Mouse (Mus musculus) heart, embryonic 14.5 days (tissue): Measurements from ENCODE around the gene Cmtm8. TPM values are rescaled to one million over a fixed set of nuclear protein-coding genes. Genes with fewer than 3 reads are reported as not detected.

Source experiments
- ATAC-seq: fragments of 200-750 bp; cut with Nextera tagmentation; 2 replicates; pipeline ENCODE4 v1.8.0; 2017; ENCODE audit warnings: low read depth, moderate TSS enrichment; ENCODE audit not compliant: insufficient number of reproducible peaks, insufficient read depth, low FRiP score
- H3K27ac ChIP-seq, 2 experiments: fragments of 200-500 bp in 1 of 2; fragments of 300-500 bp in 1 of 2; sonication (generic) in 1 of 2; replicated peaks in 1 of 2; 2 replicates each; pipeline ENCODE4 v1.5.1; 2012 to 2014; ENCODE audit warnings: low read depth in 2 of 2, low read length in 2 of 2, control low read depth in 1 of 2, mild to moderate bottlenecking in 1 of 2, mixed read lengths in 1 of 2; ENCODE audit not compliant: control insufficient read depth in 1 of 2, insufficient read depth in 1 of 2
- H3K27me3 ChIP-seq: fragments of 300-500 bp; sonication (generic); 2 replicates; pipeline ENCODE4 v1.6.1; 2014; ENCODE audit warnings: mild to moderate bottlenecking, low read length, control low read depth; ENCODE audit not compliant: control insufficient read depth, insufficient read depth
- H3K36me3 ChIP-seq: fragments of 300-500 bp; sonication (generic); 2 replicates; pipeline ENCODE4 v1.6.1; 2014; ENCODE audit warnings: mild to moderate bottlenecking, control low read depth, low read length, mixed read lengths; ENCODE audit not compliant: control insufficient read depth, insufficient read depth
- H3K4me1 ChIP-seq, 2 experiments: fragments of 200-500 bp in 1 of 2; fragments of 300-500 bp in 1 of 2; sonication (generic) in 1 of 2; 2 replicates each; pipeline ENCODE4 v1.6.1; 2012 to 2014; ENCODE audit warnings: low read length in 2 of 2, control low read depth in 1 of 2, mixed read lengths in 1 of 2; ENCODE audit not compliant: control insufficient read depth in 2 of 2, insufficient read depth in 2 of 2
- H3K4me2 ChIP-seq: fragments of 300-500 bp; sonication (generic); 2 replicates; pipeline ENCODE4 v1.6.1; 2014; ENCODE audit warnings: mild to moderate bottlenecking, low read length
- H3K4me3 ChIP-seq, 2 experiments: fragments of 200-500 bp in 1 of 2; fragments of 300-500 bp in 1 of 2; sonication (generic) in 1 of 2; 2 replicates each; pipeline ENCODE4 v1.5.1; 2012 to 2014; ENCODE audit warnings: low read length in 2 of 2, mild to moderate bottlenecking in 2 of 2, control low read depth in 1 of 2, low read depth in 1 of 2, moderate library complexity in 1 of 2; ENCODE audit not compliant: control insufficient read depth in 1 of 2, insufficient read depth in 1 of 2
- H3K9ac ChIP-seq: fragments of 300-500 bp; sonication (generic); 2 replicates; pipeline ENCODE4 v1.6.1; 2014; ENCODE audit warnings: mild to moderate bottlenecking, low read length
- H3K9me3 ChIP-seq: fragments of 300-500 bp; sonication (generic); 2 replicates; pipeline ENCODE4 v1.6.1; 2016; ENCODE audit warnings: low read length, control low read depth; ENCODE audit not compliant: control insufficient read depth
- WGBS: fragments of 180-500 bp; shearing (Covaris S2); extraction: QIAGEN DNeasy Blood & Tissue Kit; methylation state at CpG from one replicate; pipeline ENCODE4 v1.1.7; 2014; 5-methylcytosine and 5-hydroxymethylcytosine counted together
- polyA plus RNA-seq: library from polyadenylated mRNA; unstranded; fragments of >200 nt; fragmentation: Nextera tagmentation; extraction: Ambion mirVana; gene quantifications from 2 replicates; pipeline ENCODE4 v1.2.1, GENCODE M21; 2014

Gene Cmtm8
- polyA plus RNA-seq, 1 experiment from 2014 or later = 15.1 TPM

- WGBS = 81% methylated on average over 9 of the region's 9 CpGs
Measured at GRCm38 (mm10) chr9:114740336-114740735, 103.6 kb downstream of the Cmtm8 start.

More at GRCm38 (mm10) chr9:114740336-114740735, 103.6 kb downstream of the Cmtm8 start:
- no peak overlapping the region for H3K4me2 ChIP-seq
- ATAC-seq = no peak
- no peaks in the 10 kb centered on the region for H3K9me3 ChIP-seq
- peaks cover 15 to 27% of the 10 kb centered on the region in 2 experiments for H3K4me1 ChIP-seq
- H3K4me3 ChIP-seq = no peak overlapping the region
- H3K9ac ChIP-seq = no peak overlapping the region
- peaks cover 39% of the 10 kb centered on the region for H3K36me3 ChIP-seq
- no peak overlapping the region for H3K27ac ChIP-seq
- no peaks in the 10 kb centered on the region for H3K27me3 ChIP-seq

Other genes starting within 250 kb of the Cmtm8 start
- gene Cnot10, start 204.0 kb downstream of the Cmtm8 start, polyA plus RNA-seq = 34.5 and 36.4 TPM in 2 replicates
- 80.1 and 82.5 TPM in 2 replicates for gene Dync1li1, start 155.4 kb downstream of the Cmtm8 start, polyA plus RNA-seq
- 41.9 and 45.2 TPM in 2 replicates for gene Cmtm6, start 113.0 kb downstream of the Cmtm8 start, polyA plus RNA-seq
- 85.2 and 122 TPM in 2 replicates for gene Cmtm7, start 62.3 kb downstream of the Cmtm8 start, polyA plus RNA-seq
- gene Gpd1l, start 89.8 kb upstream of the Cmtm8 start, polyA plus RNA-seq = 13.9 and 14.6 TPM in 2 replicates
- gene Osbpl10, start 134.4 kb upstream of the Cmtm8 start, polyA plus RNA-seq = 0.96 and 2.2 TPM in 2 replicates
- gene Rps27rt, start 138.6 kb upstream of the Cmtm8 start, polyA plus RNA-seq = 308 and 312 TPM in 2 replicates